Mouse (Mus musculus): ENCODE measurements around the gene Pfn3.

The Pfn3 gene

GRCm38 (mm10) chr13:55429226-55429888, 14.3 kb upstream of the Pfn3 start:
- no peak for DNase-seq

- no peak for DNase-seq
Measured at GRCm38 (mm10) chr13:55426613-55427012, 11.6 kb upstream of the Pfn3 start, which contains the start of gene F12. Gene F12 (minus strand): TSS chr13:55426793.

GRCm38 (mm10) chr13:55420933-55421800, 6.1 kb upstream of the Pfn3 start:
- DNase-seq = peak; percentile 89

GRCm38 (mm10) chr13:55420018-55420932, 5.2 kb upstream of the Pfn3 start:
- no peak for DNase-seq

GRCm38 (mm10) chr13:55419142-55419541, 4.1 kb upstream of the Pfn3 start:
- DNase-seq = no peak

- peak; percentile 93 for DNase-seq
Measured at GRCm38 (mm10) chr13:55418004-55418403, 3.0 kb upstream of the Pfn3 start.

GRCm38 (mm10) chr13:55413333-55413732, 1.7 kb downstream of the Pfn3 start:
- DNase-seq = no peak

- no peak for DNase-seq
Measured at GRCm38 (mm10) chr13:55412643-55413307, 2.3 kb downstream of the Pfn3 start.

- DNase-seq = no peak
Measured at GRCm38 (mm10) chr13:55411826-55412225, 3.2 kb downstream of the Pfn3 start.

GRCm38 (mm10) chr13:55408546-55409120, 6.4 kb downstream of the Pfn3 start:
- DNase-seq = no peak

GRCm38 (mm10) chr13:55407341-55407740, 7.7 kb downstream of the Pfn3 start:
- no peak for DNase-seq

- DNase-seq = no peak
Measured at GRCm38 (mm10) chr13:55405783-55406390, 9.1 kb downstream of the Pfn3 start.

GRCm38 (mm10) chr13:55404853-55405782, 9.9 kb downstream of the Pfn3 start:
- DNase-seq = peak; percentile 89

GRCm38 (mm10) chr13:55403935-55404852, 10.8 kb downstream of the Pfn3 start:
- no peak for DNase-seq

GRCm38 (mm10) chr13:55403266-55403665, 11.8 kb downstream of the Pfn3 start:
- no peak for DNase-seq

GRCm38 (mm10) chr13:55400039-55400346, 15.0 kb downstream of the Pfn3 start:
- DNase-seq = no peak

GRCm38 (mm10) chr13:55399300-55400038, 15.6 kb downstream of the Pfn3 start:
- DNase-seq = no peak

GRCm38 (mm10) chr13:55398088-55398487, 16.9 kb downstream of the Pfn3 start, which contains the start of gene Slc34a1:
Gene Slc34a1 (plus strand): TSS chr13:55398187.
- no peak for DNase-seq

- DNase-seq = peak; percentile 61
Measured at GRCm38 (mm10) chr13:55392933-55393332, 22.1 kb downstream of the Pfn3 start.

All from thymus, postnatal 25 days (tissue).